Mouse (Mus musculus) thymus, postnatal 25 days (tissue): ENCODE data around the gene C9.

Experiments
- DNase-seq: peaks from one replicate; pipeline ENCODE4 v3.0.0; 2022

C9 gene

GRCm38 (mm10) chr15:6445135-6445534, at the start of gene C9:
TSS of gene C9 (plus strand) at chr15:6445327.
- no peak for DNase-seq

- no peak for DNase-seq
These were observed 46.9 kb upstream of the C9 start for GRCm38 (mm10) chr15:6398211-6398610.

GRCm38 (mm10) chr15:6398881-6399280, 46.2 kb upstream of the C9 start:
- DNase-seq = no peak

GRCm38 (mm10) chr15:6400115-6400514, 45.0 kb upstream of the C9 start:
- DNase-seq = no peak

DNA sequence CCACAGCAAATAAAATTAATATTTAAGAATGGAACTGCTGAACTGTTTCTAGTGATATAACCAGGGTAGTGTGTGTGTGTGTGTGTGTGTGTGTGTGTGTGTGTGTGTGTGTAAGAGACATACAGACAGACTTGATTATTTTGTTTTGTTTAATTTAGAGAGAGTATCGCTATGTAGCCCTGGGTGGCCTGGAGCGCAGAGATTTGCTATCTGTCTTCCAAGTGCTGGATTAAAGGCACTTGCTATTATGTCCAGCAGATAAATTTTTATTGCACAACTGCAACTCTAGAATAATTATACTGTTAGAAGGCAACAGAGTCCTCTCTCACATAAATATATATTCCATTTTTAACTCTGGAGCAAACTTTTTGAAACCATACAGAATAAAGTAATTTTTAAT, 42.7 kb upstream of the C9 start:
- no peak for DNase-seq

- DNase-seq = no peak
These were observed 41.0 kb upstream of the C9 start for GRCm38 (mm10) chr15:6404172-6404571.

GRCm38 (mm10) chr15:6406771-6407170, 38.4 kb upstream of the C9 start:
- no peak for DNase-seq

DNA sequence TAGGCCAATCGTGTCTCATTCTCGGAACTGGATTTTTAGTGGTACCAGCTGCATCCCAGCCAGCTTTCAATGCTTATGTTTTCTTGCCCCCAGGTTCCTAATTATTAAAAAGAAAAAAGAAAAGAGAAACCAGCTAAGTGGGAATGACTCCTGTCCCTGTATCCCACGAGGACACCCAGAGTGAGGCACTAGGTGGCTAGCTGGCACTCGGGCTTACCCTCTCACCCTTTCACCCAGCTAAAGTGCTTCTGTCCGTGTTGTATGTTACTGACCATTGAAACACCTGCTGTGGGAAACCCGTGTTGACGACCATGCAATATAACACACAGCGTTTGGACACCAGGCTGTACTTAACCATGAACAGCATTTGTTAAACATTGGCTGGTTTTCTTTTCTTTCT, 36.1 kb upstream of the C9 start:
- no peak for DNase-seq

- no peak for DNase-seq
These were observed 35.0 kb upstream of the C9 start for GRCm38 (mm10) chr15:6410161-6410560.

DNA sequence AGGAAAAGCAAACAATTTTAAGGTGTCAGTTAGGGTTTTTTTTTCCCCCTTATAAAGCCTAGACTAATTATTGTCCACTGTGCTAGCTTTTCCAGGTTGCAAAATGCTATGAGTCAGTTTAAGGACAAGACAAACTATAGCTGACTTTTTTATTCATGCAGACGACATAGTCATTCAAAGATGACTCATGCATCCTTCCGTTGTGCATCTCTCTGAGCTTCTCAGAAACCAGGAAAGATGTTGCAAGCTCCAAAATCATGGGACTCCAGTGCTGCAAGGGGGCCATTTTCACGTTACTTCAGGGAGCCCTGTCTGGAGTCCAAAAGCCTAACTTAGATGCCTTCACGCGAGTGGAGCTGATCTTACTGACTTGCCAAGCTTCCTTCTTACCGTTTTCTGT, 33.8 kb upstream of the C9 start:
- DNase-seq = no peak

DNA sequence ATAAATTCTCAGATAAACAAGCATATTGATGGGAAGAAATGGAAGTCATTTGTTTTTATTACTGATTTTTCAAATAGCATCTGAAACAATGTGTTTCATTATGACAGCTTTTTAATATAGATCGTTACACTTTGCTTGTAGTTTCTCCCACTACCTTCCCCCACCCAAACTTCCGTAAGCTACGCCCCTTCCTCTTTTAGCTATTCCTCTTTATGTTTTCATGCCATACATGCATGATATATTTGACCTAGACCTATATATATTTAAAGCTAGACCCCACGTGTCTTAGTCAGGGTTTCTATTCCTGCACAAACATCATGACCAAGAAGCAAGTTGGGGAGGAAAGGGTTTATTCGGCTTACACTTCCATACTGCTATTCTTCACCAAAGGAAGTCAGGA, 29.8 kb upstream of the C9 start:
- no peak for DNase-seq

GRCm38 (mm10) chr15:6431777-6432176, 13.3 kb upstream of the C9 start:
- DNase-seq = no peak

- no peak for DNase-seq
These were observed 12.7 kb upstream of the C9 start for GRCm38 (mm10) chr15:6432411-6432810.

DNA sequence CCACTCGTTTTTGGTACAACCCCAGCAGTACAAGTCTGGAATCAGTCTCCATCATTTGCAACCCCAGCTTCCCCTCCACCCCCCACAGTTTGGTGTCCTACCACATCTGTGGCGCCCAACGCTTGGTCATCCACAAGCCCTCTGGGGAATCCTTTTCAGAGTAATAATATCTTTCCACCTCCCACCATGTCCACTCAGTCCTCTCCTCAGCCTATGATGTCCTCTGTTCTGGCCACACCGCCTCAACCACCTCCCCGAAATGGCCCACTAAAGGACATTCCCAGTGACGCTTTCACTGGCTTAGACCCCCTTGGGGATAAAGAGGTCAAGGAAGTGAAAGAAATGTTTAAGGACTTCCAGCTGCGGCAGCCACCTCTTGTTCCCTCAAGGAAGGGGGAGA, 9.8 kb upstream of the C9 start:
- DNase-seq = no peak

DNA sequence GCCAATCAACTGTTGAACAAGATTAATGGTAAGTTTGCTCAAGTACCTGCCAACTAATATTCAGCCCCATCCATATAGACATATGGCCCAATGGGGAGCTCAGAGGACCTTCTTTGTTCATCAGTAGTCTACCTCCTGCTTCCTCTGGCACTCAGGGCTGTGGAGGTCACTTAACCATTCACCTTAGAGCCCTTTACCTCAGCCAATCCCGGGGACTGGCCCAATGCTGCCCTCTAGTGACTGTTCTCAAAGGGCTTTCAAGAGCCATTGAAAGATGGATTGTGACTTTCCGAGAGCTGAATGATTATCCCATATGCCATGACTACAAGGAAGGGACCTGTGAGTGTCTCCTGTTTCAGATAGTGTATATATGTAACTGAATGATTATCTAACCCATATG, 9.4 kb upstream of the C9 start:
- DNase-seq = peak; percentile 31

GRCm38 (mm10) chr15:6438685-6439084, 6.4 kb upstream of the C9 start:
- DNase-seq = no peak

DNA sequence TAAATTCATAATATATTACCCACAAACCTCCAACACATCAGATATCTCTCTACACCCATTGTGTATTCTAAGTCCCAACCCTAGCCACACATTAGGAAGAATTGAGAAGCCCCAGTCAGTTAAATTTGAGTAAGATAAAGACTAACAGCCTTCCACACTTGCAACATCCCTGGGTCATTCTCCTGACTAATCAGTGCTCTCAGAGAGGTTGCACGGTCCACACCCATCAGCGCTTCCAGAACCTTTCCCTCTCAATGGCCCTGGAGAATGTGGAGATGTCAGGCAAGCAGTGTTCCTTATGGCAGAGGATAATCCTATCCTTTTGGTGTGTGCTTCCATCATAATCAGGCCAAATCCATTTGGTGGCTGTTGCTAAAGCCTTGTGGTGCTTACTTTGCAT, 675 bp upstream of the C9 start:
- no peak for DNase-seq

DNA sequence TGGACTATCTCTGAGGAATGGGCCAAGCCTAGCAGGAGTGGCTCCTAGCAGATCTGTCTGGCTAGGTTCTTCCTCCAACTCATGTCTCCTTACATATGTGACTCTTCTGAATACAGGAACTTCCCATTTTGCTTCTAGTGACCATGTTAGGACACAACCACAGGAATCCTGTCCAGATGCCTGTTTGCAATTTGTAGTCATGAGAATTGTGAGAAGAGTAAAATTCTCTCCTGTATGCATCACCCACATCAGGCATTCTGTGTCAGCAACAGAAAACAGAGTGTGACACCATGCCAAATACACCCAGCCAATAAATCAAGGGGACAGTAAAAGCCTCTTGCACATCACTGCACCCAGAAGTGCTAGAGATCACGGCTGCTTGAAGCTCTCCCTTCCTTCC, 1.1 kb downstream of the C9 start:
- DNase-seq = no peak

DNA sequence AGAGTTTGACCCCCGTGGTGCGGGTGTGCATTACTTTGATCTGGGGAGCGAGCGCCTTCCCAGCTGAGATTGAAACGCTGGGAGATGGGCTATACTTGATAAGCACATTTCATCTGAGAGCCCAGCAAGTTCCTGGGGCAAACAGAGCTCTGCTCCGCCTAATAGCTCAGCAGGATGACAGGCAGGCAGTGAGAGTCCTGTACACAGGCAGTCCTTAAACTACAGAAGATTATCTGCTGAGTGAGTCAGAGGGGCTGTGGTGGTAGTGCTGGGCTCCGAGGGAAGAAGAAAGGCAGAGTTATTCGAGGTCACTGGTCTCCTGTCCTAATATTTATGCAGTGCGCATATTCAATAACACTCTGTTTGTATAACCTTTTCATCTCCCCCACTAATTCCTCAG, 3.8 kb downstream of the C9 start:
- no peak for DNase-seq

DNA sequence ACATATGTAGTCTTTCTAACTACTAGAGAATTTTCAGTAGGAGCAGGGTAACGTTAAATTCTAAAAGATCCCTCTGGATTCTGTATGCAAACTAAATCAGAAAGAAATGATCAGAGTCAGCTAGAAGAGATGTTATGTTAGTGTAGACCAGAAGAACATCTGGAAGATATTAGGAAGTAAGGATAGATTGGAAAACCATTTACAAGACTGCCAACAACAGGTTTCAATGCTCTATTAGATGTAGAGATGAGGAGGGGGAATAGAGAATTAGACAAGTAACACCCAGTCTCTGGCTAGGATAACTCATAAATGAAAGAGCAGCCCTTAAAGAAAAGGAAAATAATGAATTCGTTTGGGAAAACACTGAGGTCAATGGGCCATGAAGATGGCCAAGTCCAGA, 9.3 kb downstream of the C9 start:
- DNase-seq = no peak

DNA sequence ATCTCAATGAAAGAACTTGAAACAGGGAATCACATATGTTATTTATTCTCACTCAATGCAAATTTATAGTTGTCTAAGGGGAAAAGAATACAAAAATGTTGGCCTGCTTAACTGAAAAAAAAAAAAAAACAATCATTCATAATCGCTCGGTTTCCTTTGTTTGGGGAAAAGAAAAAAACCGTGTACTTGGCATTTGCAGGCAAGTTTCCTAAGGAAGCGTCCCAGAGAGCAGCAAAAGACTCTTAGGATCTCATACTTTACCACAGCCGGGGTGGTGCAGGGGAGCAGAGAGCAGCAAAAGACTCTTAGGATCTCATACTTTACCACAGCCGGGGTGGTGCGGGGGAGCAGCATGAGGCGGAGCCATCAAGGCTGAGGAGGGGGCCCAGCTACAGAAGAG, 16.3 kb downstream of the C9 start:
- no peak for DNase-seq

GRCm38 (mm10) chr15:6463361-6463923, 18.3 kb downstream of the C9 start:
- no peak for DNase-seq

DNA sequence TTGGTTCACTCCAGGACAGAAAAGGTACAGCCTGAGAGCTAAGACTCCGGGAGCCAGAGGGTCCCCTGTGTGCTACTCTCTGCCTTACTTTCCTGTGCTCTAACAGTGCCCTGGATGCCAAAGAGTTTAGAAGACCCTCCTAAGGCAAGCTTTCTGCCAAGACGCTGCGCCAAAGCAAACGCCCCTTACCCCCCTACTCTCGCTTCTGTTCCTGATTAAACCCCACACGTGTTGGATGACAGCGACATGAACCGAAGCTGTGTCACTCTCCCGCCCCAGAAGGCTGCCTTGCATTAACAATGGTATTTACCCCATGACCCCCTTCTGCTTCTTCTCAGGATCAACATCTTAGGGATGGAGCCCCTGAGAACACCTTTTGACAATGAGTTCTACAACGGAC, 21.9 kb downstream of the C9 start:
- no peak for DNase-seq

GRCm38 (mm10) chr15:6468845-6469244, 23.7 kb downstream of the C9 start:
- DNase-seq = no peak

GRCm38 (mm10) chr15:6469384-6469783, 24.3 kb downstream of the C9 start:
- no peak for DNase-seq

GRCm38 (mm10) chr15:6483561-6483960, 38.4 kb downstream of the C9 start:
- DNase-seq = no peak
